Comparison of ENCODE assay signal across 19 mouse cellular contexts in the genomic region with DNA sequence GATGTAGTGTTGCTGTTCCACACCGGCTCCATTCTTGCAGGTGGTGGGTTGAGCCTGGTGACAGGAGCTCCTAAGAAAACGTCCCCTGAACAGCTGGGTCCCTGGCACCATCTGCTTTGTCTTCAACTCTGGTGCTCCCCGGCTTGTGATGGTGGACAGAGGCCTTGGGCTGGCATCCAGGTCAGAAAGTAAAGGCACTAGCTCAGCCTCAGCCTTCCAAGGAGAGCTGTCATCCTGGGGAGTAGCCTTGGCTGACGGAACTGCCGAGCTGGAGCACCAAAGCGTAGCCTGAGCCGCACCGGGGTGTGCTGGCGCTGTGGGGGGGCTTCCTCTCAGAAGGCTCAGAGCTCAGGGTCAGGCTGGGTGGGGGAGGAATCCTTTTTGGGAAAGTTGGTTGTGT. TPM values are rescaled to one million over a fixed set of nuclear protein-coding genes. Genes with fewer than 3 reads are reported as not detected.
A peak's percentile ranks its signal among the peaks of the same experiment; 100 is the strongest.
DNase-seq lines count a peak whose midpoint lies in the region.
"Had no signal": no experiment of that assay in that cellular context is flagged by ENCODE, and none has a peak within 500 bp of the region (broad histone marks: within the 10 kb centered on the region; RNA-seq: fewer than 3 reads in every experiment).

No protein-coding gene starts in this region.

- DNase-seq in cerebellum, postnatal 10 days: peak; percentile 23 to 42
- DNase-seq in cerebellum, postnatal 14 days: no peak
- DNase-seq in adrenal gland, adult 8-10 months: peak; percentile 63
- DNase-seq in adrenal gland, postnatal 25 days: peak; percentile 47
- no peak for DNase-seq in testis, postnatal 14 days (ENCODE audit: low spot score)
- no peak for DNase-seq in kidney, postnatal 4 days
- DNase-seq: B cell, adult 2 months; cerebellum, adult 11-12 months; cerebellum, adult 8-10 months; cerebellum, postnatal 25 days; forebrain, postnatal 0 days; gastrocnemius, postnatal 25 days; heart, adult 18-20 months; heart, postnatal 10 days; heart, postnatal 36 days; kidney, adult 18-20 months had no signal

RNA-seq across cellular contexts. Expression of a gene that starts 15.9 kb away (rescaled TPM):
- total RNA-seq in adrenal gland, adult 8-10 months (2022): 10 to 100 TPM; 17.2 to 24.1 (median 22.5) TPM
- total RNA-seq in adrenal gland, postnatal 25 days (2021): 24.6 and 25.7 TPM in 2 replicates

RNA-seq across cellular contexts. Expression of a gene that starts 40.5 kb away (rescaled TPM):
- total RNA-seq in adrenal gland, adult 8-10 months (2022): 10 to 100 TPM; 21.9 to 25.0 (median 22.9) TPM
- total RNA-seq in adrenal gland, postnatal 25 days (2021): 22.6 and 25.0 TPM in 2 replicates

RNA-seq across cellular contexts. Expression of a gene that starts 57.2 kb away (rescaled TPM):
- total RNA-seq in adrenal gland, adult 8-10 months (2022): not detected
- total RNA-seq in adrenal gland, postnatal 25 days (2021): not detected in 2 replicates
- total RNA-seq: CH12.LX; common myeloid progenitor, adult 5-6 weeks; forebrain, postnatal 0 days; gastrocnemius, adult 8-10 months; gastrocnemius, postnatal 25 days; heart, postnatal 36 days had no signal

Comparison
In these comparisons a context has a peak if more than half of its experiments do, and no peak if none do; other contexts are left out.
1. DNase-seq: peak in cerebellum, postnatal 10 days (2 of 2), adrenal gland, adult 8-10 months (single experiment) and adrenal gland, postnatal 25 days (single experiment); none in cerebellum, postnatal 14 days (0 of 2), testis, postnatal 14 days (single experiment) and kidney, postnatal 4 days (0 of 2).